Mouse (Mus musculus): ENCODE measurements around the gene Olfr1449. TPM values are rescaled to one million over a fixed set of nuclear protein-coding genes. Genes with fewer than 3 reads are reported as not detected.
"Not testable (repeated sequence)": the region's sequence is repeated elsewhere in the genome, so short reads cannot be mapped to it uniquely, and the experiment has no call there.

Gene Olfr1449
- total RNA-seq (2021) = not detected

DNA sequence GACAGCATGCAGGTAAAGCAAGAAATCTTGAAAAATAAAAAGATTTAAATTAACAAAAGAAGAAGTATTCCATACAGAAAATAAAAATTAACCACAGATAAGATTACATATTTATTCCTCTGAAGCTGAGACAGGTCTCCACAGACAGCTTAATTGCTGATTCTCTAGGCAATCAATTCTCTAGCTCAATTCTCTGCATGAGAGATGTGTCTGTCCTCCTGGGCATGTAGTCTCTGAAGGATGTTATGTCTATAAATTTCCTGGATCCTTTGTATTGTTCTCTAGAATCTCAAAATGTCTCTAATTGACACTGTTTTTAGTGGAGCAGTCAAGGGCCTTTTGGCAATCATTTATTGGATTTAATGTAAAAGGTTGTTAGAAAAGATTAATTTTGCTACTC is at the start of gene Olfr1449:
Gene Olfr1449, plus strand, starts transcription at position 301 of the 400 bp plus-strand sequence.
- no peak for DNase-seq

DNA sequence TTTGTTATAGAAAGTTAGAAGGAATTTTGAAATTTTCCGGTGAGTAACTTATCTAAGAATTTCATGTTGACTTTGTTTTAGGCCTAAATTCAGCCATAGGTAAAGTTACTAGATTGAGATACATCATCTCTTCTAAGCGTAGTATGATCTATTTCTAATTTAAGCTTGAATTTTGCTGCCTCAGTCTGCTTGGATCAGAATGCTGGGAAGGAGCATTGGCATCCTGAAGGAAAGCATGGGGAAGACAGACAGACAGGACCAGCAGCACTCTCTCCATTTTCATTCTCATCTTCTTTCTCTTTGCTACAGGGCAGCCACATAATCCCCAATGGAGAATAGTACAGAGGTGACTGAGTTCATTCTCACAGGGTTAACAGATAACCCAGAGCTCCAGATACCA is 47.1 kb upstream of the Olfr1449 start, which contains the start of gene Olfr1445:
Gene Olfr1445, plus strand, starts transcription at position 301 of the 400 bp plus-strand sequence.
- DNase-seq = no peak

DNA sequence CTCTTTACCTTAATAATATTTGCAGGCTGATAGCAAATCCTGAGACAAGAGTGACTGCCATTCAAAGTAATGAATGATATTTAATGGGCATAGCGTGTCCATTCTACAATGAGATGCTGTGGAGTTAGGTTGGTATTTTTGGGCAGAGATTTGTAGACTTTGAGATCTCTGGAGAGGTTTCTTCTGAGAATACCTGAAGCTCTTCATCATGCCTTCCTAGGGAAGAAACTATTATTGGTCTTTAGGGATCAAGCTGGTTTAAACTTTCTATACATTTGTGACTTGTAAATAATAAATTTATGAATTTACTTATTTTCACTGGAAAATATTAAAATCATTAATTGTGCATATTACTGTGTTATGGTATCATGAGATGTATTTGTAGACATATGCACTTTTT is 37.2 kb upstream of the Olfr1449 start, which contains the start of gene Olfr1446:
Gene Olfr1446, minus strand, starts transcription at position 101 of the 400 bp plus-strand sequence.
- DNase-seq = no peak

DNA sequence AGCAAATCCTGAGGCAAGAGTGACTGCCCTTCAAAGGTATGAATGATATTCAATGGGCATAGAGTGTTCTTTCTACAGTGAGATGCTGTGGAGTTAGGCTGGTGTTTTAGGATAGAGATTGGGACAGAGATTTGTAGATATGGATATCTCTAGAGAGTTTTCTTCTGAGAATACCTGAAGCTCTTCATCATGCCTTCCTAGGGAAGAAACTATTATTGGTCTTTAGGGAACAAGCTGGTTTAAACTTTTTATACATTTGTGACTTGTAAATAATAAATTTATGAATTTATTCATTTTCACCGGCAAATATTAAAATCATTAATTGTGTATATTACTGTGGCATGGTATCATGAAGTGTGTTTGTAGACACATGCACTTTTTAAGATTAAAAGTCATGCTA is 27.0 kb upstream of the Olfr1449 start, which contains the start of gene Olfr1447:
Gene Olfr1447, minus strand, starts transcription at position 101 of the 400 bp plus-strand sequence.
- no peak for DNase-seq

DNA sequence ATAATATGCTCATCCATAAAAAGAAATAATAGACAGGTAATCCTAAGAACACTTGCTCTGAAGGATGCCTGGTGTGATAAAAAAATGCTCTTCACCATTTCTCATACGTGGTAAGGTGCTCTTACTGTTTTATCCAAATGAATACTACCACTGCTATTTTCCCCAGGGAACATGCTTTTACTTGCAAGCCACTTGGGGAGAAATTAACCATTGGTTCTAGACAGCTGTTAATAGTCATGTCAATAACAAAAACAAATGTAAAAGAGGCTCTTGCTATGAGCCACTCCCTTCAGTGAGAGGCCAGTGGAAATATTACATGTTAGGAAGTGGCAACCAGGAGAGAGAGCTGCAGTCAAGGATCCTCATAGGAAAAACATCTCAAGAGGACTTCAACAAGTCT is 6.3 kb upstream of the Olfr1449 start, which contains the start of gene Olfr1448:
Gene Olfr1448, minus strand, starts transcription at position 101 of the 400 bp plus-strand sequence.
- DNase-seq = no peak

DNA sequence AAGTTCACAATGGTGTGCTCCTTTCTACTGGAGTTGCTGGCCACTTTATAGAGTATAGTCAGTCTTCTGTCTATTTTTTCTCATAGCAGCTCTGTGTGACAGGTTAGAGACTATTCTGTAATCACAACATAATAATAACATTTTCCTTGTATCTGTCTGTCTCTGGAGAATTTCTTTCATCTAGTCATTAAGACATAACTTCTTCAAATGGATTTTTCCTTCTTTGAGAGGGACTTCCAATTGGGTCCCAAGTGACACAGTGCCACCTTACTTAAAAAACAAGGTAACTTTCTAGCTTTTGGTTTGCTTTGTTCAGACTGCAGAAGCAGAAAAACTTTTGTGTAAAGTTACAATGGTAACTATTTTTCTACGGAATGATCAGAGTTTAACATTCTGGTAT is 19.3 kb downstream of the Olfr1449 start, which contains the start of gene Olfr1450:
Gene Olfr1450, plus strand, starts transcription at position 301 of the 400 bp plus-strand sequence.
- DNase-seq = no peak

DNA sequence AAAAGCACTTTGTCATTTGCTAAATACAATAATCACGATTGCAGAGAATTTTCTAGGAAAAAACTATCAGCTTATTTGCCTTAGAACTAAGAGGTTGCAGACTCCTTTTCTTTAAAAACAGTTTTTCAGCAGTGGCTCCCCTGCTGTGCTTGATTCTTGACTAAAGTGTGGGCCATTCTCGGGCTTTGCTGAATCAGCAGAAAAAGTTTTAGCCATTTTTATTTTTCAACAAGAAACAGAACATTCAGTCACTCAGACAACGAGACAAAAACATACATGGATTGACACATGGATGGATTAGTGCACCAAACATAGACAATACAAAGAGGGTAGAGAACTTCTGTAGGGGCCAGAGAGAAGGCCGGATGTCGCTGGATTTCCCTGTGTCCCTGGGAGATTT is 39.4 kb downstream of the Olfr1449 start:
- not testable (repeated sequence) for DNase-seq

Other genes with a start within 250 kb of the Olfr1449 start
- not detected for gene Keg1, start 235.1 kb upstream of the Olfr1449 start, total RNA-seq (2021)
- gene Cntf, start 165.2 kb upstream of the Olfr1449 start, total RNA-seq (2021) = 1 to 10 TPM; 3.1 to 3.5 TPM
- 10 to 100 TPM; 81.2 to 83.3 TPM for gene Zfp91, start 134.7 kb upstream of the Olfr1449 start, total RNA-seq (2021)
- under 1 TPM; 0.67 to 0.90 TPM for gene Lpxn, start 134.6 kb upstream of the Olfr1449 start, total RNA-seq (2021)
- not detected for gene Gm5244, start 84.2 kb upstream of the Olfr1449 start, total RNA-seq (2021)
- gene Olfr1444, start 73.6 kb upstream of the Olfr1449 start, total RNA-seq (2021) = not detected
- gene Olfr1445, start 47.0 kb upstream of the Olfr1449 start, total RNA-seq (2021) = not detected
- not detected for gene Olfr1446, start 37.3 kb upstream of the Olfr1449 start, total RNA-seq (2021)
- gene Olfr1447, start 27.1 kb upstream of the Olfr1449 start, total RNA-seq (2021) = not detected
- not detected for gene Olfr1448, start 6.4 kb upstream of the Olfr1449 start, total RNA-seq (2021)
- gene Olfr1450, start 19.4 kb downstream of the Olfr1449 start, total RNA-seq (2021) = not detected
- gene Olfr1451, start 64.2 kb downstream of the Olfr1449 start, total RNA-seq (2021) = not detected
- gene Olfr1453, start 97.5 kb downstream of the Olfr1449 start, total RNA-seq (2021) = not detected
- gene Olfr1454, start 129.8 kb downstream of the Olfr1449 start, total RNA-seq (2021) = not detected
- gene Olfr1457, start 167.1 kb downstream of the Olfr1449 start, total RNA-seq (2021) = not detected
- gene Olfr1458, start 175.9 kb downstream of the Olfr1449 start, total RNA-seq (2021) = not detected
- not detected for gene Olfr1459, start 218.7 kb downstream of the Olfr1449 start, total RNA-seq (2021)
- not detected for gene Olfr1461, start 232.2 kb downstream of the Olfr1449 start, total RNA-seq (2021)